Mouse (Mus musculus) neural tube, embryonic 14.5 days (tissue): ENCODE measurements around the gene Wdr24. TPM values are rescaled to one million over a fixed set of nuclear protein-coding genes. Genes with fewer than 3 reads are reported as not detected.
A peak's percentile ranks its signal among the peaks of the same experiment; 100 is the strongest.

Experiments used
- ATAC-seq: fragments of 200-750 bp; cut with Nextera tagmentation; 2 replicates; pipeline ENCODE4 v1.8.0; 2017; ENCODE audit warnings: low read depth, mild to moderate bottlenecking, moderate TSS enrichment, moderate library complexity
- H3K27ac ChIP-seq: fragments of 300-500 bp; sonication (generic); 2 replicates; pipeline ENCODE4 v1.5.1; 2014; ENCODE audit warnings: low read depth, mild to moderate bottlenecking, control low read depth, low read length, moderate library complexity, mixed read lengths
- H3K27me3 ChIP-seq: fragments of 300-500 bp; sonication (generic); 2 replicates; pipeline ENCODE4 v1.6.1; 2014; ENCODE audit warnings: low read length; ENCODE audit not compliant: control insufficient read depth, insufficient read depth
- H3K36me3 ChIP-seq: fragments of 300-500 bp; sonication (generic); 2 replicates; pipeline ENCODE4 v1.6.1; 2014; ENCODE audit warnings: low read length, mixed read lengths; ENCODE audit not compliant: control insufficient read depth, insufficient read depth
- H3K4me1 ChIP-seq: fragments of 300-500 bp; sonication (generic); 2 replicates; pipeline ENCODE4 v1.6.1; 2014; ENCODE audit warnings: low read length; ENCODE audit not compliant: control insufficient read depth, insufficient read depth
- H3K4me2 ChIP-seq: fragments of 300-500 bp; sonication (generic); 2 replicates; pipeline ENCODE4 v1.6.1; 2014; ENCODE audit warnings: mild to moderate bottlenecking, low read depth, low read length, control low read depth
- H3K4me3 ChIP-seq: fragments of 300-500 bp; sonication (generic); 2 replicates; pipeline ENCODE4 v1.5.1; 2014; ENCODE audit warnings: low read depth, low read length, control low read depth, mixed read lengths
- H3K9ac ChIP-seq: fragments of 300-500 bp; sonication (generic); replicated peaks from 2 replicates; pipeline ENCODE4 v1.6.1; 2014; ENCODE audit warnings: low read depth, mild to moderate bottlenecking, control low read depth, low read length, mixed read lengths
- H3K9me3 ChIP-seq: fragments of 300-500 bp; sonication (generic); 2 replicates; pipeline ENCODE4 v1.6.1; 2016; ENCODE audit warnings: low read length; ENCODE audit not compliant: control insufficient read depth
- WGBS: fragments of 180-500 bp; shearing (Covaris S2); extraction: QIAGEN DNeasy Blood & Tissue Kit; methylation state at CpG from one replicate; pipeline ENCODE4 v1.1.7; 2014; 5-methylcytosine and 5-hydroxymethylcytosine counted together
- polyA plus RNA-seq: library from polyadenylated mRNA; unstranded; fragments of >200 nt; fragmentation: Nextera tagmentation; extraction: Ambion mirVana; gene quantifications from 2 replicates; pipeline ENCODE4 v1.2.1, GENCODE M21; 2014

The Wdr24 gene
- polyA plus RNA-seq, 1 experiment from 2014 or later = 29.5 TPM

- Histone ChIP-seq H3K4me3 (no peak overlapping the region), H3K27ac (no peak overlapping the region), H3K4me2 (no peak overlapping the region), H3K4me1 (peaks cover 26% of the 10 kb centered on the region), H3K27me3 (no peaks in the 10 kb centered on the region), H3K9ac (no peak overlapping the region), H3K9me3 (no peaks in the 10 kb centered on the region), H3K36me3 (peaks cover 11% of the 10 kb centered on the region)
- 95% methylated on average over 9 of the region's 9 CpGs for WGBS
- no peak for ATAC-seq
These were observed 36.5 kb upstream of the Wdr24 start for GRCm38 (mm10) chr17:25786781-25787504.

GRCm38 (mm10) chr17:25791320-25791842 is 32.0 kb upstream of the Wdr24 start:
- peak overlapping the region; percentile 75 for H3K4me3 ChIP-seq
- peak overlapping the region; percentile 91 for H3K27ac ChIP-seq
- H3K27me3 ChIP-seq = no peaks in the 10 kb centered on the region
- peak; percentile 0; the same call in 1 of the 2 replicates for ATAC-seq
- H3K9ac ChIP-seq = peak overlapping the region; percentile 78
- WGBS = 27% methylated on average over 19 of the region's 19 CpGs
- no peaks in the 10 kb centered on the region for H3K9me3 ChIP-seq
- H3K4me2 ChIP-seq = peak overlapping the region; percentile 77
- no peaks in the 10 kb centered on the region; the same call in 1 of the 2 replicates for H3K36me3 ChIP-seq
- H3K4me1 ChIP-seq = peaks cover 28% of the 10 kb centered on the region

- H3K4me2 ChIP-seq = peak overlapping the region; percentile 77
- ATAC-seq = peak; percentile 68
- WGBS = under 1% methylated on average over 45 of the region's 45 CpGs
- no peaks in the 10 kb centered on the region for H3K9me3 ChIP-seq
- peak overlapping the region; percentile 91 for H3K27ac ChIP-seq
- H3K4me1 ChIP-seq = peaks cover 34% of the 10 kb centered on the region
- H3K9ac ChIP-seq = peak overlapping the region; percentile 78
- H3K36me3 ChIP-seq = no peaks in the 10 kb centered on the region; the same call in 1 of the 2 replicates
- peak overlapping the region; percentile 75 for H3K4me3 ChIP-seq
- H3K27me3 ChIP-seq = no peaks in the 10 kb centered on the region
These were observed 31.4 kb upstream of the Wdr24 start for GRCm38 (mm10) chr17:25791843-25792527.

- Histone ChIP-seq H3K4me3 (peak within 1 kb of the TSS; percentile 75), H3K27me3 (no peaks in the 10 kb centered on the region), H3K4me2 (peak within 1 kb of the TSS; percentile 77), H3K9ac (peak within 1 kb of the TSS; percentile 78), H3K36me3 (no peaks in the 10 kb centered on the region; the same call in 1 of the 2 replicates), H3K27ac (peak within 1 kb of the TSS; percentile 91), H3K9me3 (no peaks in the 10 kb centered on the region), H3K4me1 (peaks cover 34% of the 10 kb centered on the region)
- 0% methylated on average over 14 of the region's 14 CpGs for WGBS
- peak; percentile 52 for ATAC-seq
These were observed 30.8 kb upstream of the Wdr24 start, which contains the start of gene Fam173a for GRCm38 (mm10) chr17:25792615-25793014. Fam173a (minus strand) TSS chr17:25792901.

DNA sequence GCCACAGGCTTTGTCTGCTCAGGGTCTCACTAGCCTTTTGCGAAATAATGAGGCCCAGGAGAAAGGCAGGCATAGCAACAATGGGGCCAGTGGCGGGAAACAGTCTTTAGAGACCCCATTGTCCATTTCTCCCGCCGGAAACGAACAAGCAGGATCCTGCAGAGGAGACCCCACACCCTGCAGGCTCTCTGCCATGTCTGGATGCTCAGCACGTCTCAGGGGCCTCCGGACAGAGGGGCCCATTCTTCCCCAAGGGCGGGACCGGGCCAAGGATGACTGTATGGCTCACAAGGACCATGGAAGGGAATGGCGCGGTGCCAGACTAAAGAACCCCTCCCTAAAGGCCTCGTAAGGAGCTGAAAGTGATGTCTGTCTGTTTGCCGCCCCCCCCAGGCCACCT is 29.2 kb upstream of the Wdr24 start:
- no peak for ATAC-seq
- H3K27me3 ChIP-seq = no peaks in the 10 kb centered on the region
- WGBS = 17% methylated on average over 13 of the region's 13 CpGs
- H3K36me3 ChIP-seq = no peaks in the 10 kb centered on the region; the same call in 1 of the 2 replicates
- H3K4me2 ChIP-seq = peak overlapping the region; percentile 69; the same call in 1 of the 2 replicates
- H3K27ac ChIP-seq = peak overlapping the region; percentile 17; the same call in 1 of the 2 replicates
- no peak overlapping the region for H3K4me3 ChIP-seq
- peaks cover 34% of the 10 kb centered on the region for H3K4me1 ChIP-seq
- H3K9me3 ChIP-seq = no peaks in the 10 kb centered on the region
- no peak overlapping the region for H3K9ac ChIP-seq

GRCm38 (mm10) chr17:25794998-25795397 is 28.4 kb upstream of the Wdr24 start:
- peaks cover 34% of the 10 kb centered on the region for H3K4me1 ChIP-seq
- no peaks in the 10 kb centered on the region for H3K9me3 ChIP-seq
- peak overlapping the region; percentile 57 for H3K27ac ChIP-seq
- no peaks in the 10 kb centered on the region for H3K27me3 ChIP-seq
- H3K9ac ChIP-seq = 0 out of 2 replicates have a peak overlapping the region, but pooled peaks have one; percentile 44
- H3K36me3 ChIP-seq = no peaks in the 10 kb centered on the region
- 42% methylated on average over 17 of the region's 17 CpGs for WGBS
- ATAC-seq = no peak
- peak overlapping the region; percentile 20 for H3K4me3 ChIP-seq
- peak overlapping the region; percentile 69 for H3K4me2 ChIP-seq

DNA sequence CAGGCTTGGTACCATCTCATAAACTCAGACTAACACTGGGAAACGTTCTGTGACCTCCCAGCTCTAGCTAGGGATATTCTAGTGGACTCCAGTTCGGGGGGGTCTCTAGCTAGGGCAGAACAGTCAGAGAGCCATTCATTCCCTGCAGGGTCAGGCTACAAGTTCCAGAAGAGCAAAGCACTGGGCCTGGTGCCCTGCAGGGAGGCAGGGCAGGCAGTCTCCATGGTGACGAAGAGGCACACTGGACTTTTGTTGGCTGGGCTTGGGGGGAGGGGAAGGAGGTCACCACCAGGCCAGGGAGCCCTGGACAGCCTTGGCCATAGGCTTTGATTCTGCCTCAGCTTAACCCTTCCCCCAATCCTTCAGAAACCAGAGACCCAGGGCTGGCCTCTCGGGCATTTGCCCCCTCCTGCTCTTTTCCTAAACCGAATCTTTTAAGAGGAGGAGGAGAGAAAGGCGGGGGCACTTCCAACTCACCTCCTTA is 27.8 kb upstream of the Wdr24 start, which contains the start of gene AC134908.4:
AC134908.4 (minus strand) TSS at position 51 of the 484 bp plus-strand sequence.
- no peaks in the 10 kb centered on the region for H3K9me3 ChIP-seq
- H3K27ac ChIP-seq = peak within 1 kb of the TSS; percentile 57
- peak within 1 kb of the TSS; percentile 44 for H3K9ac ChIP-seq
- H3K36me3 ChIP-seq = no peaks in the 10 kb centered on the region
- peak; percentile 12; the same call in 1 of the 2 replicates for ATAC-seq
- H3K4me1 ChIP-seq = peaks cover 32% of the 10 kb centered on the region
- peak within 1 kb of the TSS; percentile 69 for H3K4me2 ChIP-seq
- no peaks in the 10 kb centered on the region for H3K27me3 ChIP-seq
- H3K4me3 ChIP-seq = peak within 1 kb of the TSS; percentile 49
- WGBS = 8% methylated on average over 6 of the region's 6 CpGs

- H3K4me1 ChIP-seq = peaks cover 26% of the 10 kb centered on the region
- peak overlapping the region; percentile 69 for H3K4me2 ChIP-seq
- H3K9ac ChIP-seq = peak overlapping the region; percentile 44
- H3K4me3 ChIP-seq = peak overlapping the region; percentile 49
- no peaks in the 10 kb centered on the region for H3K27me3 ChIP-seq
- no peaks in the 10 kb centered on the region for H3K36me3 ChIP-seq
- WGBS = under 1% methylated on average over 37 of the region's 37 CpGs
- H3K27ac ChIP-seq = peak overlapping the region; percentile 50
- no peak for ATAC-seq
- H3K9me3 ChIP-seq = no peaks in the 10 kb centered on the region
These were observed 27.1 kb upstream of the Wdr24 start for GRCm38 (mm10) chr17:25796211-25796771.
